Comparison of ENCODE assay signal across 10 mouse cellular contexts in the genomic region with DNA sequence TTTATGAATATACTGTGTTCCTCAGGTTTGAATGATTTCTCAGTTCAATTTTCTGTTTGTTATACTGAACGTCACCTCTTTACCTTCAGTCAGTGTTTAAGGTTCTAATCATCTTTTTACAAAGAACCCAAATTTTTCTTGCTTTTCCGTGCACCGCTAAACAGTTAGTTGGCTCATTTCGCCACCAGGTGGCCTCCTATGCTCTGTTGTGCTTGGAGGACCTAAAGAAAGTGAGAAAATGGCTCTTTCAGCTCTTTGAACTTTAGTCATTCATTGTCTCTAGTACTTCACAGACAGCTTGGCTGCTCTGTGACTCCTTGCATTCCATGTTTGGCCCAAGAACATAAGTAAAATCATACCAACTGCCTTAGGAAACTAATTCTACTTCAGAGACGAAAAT.
DNase-seq lines count a peak whose midpoint lies in the region; ATAC-seq lines count a peak whose summit lies in the region.
"Had no signal": no experiment of that assay in that cellular context is flagged by ENCODE, and none has a peak within 500 bp of the region (broad histone marks: within the 10 kb centered on the region; RNA-seq: fewer than 3 reads in every experiment).

No protein-coding gene starts in this region.

- H3K36me3 ChIP-seq in forebrain, embryonic 10.5 days (replicated peaks): no peaks in the 10 kb centered on the region
- H3K36me3 ChIP-seq in forebrain, embryonic 16.5 days (ENCODE audit: control insufficient read depth, insufficient read depth): no peaks in the 10 kb centered on the region
- no peaks in the 10 kb centered on the region for H3K36me3 ChIP-seq in embryonic facial prominence, embryonic 10.5 days (replicated peaks)
- H3K36me3 ChIP-seq: G1E had no signal

- no peaks in the 10 kb centered on the region for H3K27me3 ChIP-seq in forebrain, embryonic 10.5 days (ENCODE audit: poor library complexity, severe bottlenecking)
- H3K27me3 ChIP-seq in forebrain, embryonic 16.5 days (replicated peaks; ENCODE audit: control insufficient read depth, insufficient read depth, low read length): no peaks in the 10 kb centered on the region
- no peaks in the 10 kb centered on the region for H3K27me3 ChIP-seq in embryonic facial prominence, embryonic 10.5 days (replicated peaks; ENCODE audit: low read depth, poor library complexity, severe bottlenecking)
- H3K27me3 ChIP-seq: megakaryocyte, embryonic 14.5 days had no signal

- H3K27ac ChIP-seq in forebrain, embryonic 10.5 days: peak overlapping the region; percentile 60; the same call in 1 of the 2 replicates
- no peak overlapping the region for H3K27ac ChIP-seq in forebrain, embryonic 16.5 days (ENCODE audit: low read length)
- H3K27ac ChIP-seq in embryonic facial prominence, embryonic 10.5 days (replicated peaks): no peak overlapping the region

- no peak overlapping the region for H3K4me2 ChIP-seq in forebrain, embryonic 16.5 days (ENCODE audit: low read length)

- peaks cover 12% of the 10 kb centered on the region for H3K4me1 ChIP-seq in forebrain, embryonic 10.5 days
- H3K4me1 ChIP-seq in forebrain, embryonic 16.5 days (replicated peaks; ENCODE audit: control insufficient read depth, insufficient read depth, low read length): no peaks in the 10 kb centered on the region
- no peaks in the 10 kb centered on the region for H3K4me1 ChIP-seq in embryonic facial prominence, embryonic 10.5 days
- H3K4me1 ChIP-seq: megakaryocyte, embryonic 14.5 days had no signal

- intact Hi-C loops in left cerebral cortex, postnatal 4 days (cut with DNase I): loop anchor here (10.0 kb wide), 2 partner anchors 182 to 1002 kb away; no protein-coding TSS in a partner anchor

- no peaks in the 10 kb centered on the region for H3K9me3 ChIP-seq in forebrain, embryonic 10.5 days
- H3K9me3 ChIP-seq in forebrain, embryonic 16.5 days (ENCODE audit: control insufficient read depth, low read length): no peaks in the 10 kb centered on the region
- H3K9me3 ChIP-seq in embryonic facial prominence, embryonic 10.5 days: no peaks in the 10 kb centered on the region
- H3K9me3 ChIP-seq: megakaryocyte, embryonic 14.5 days had no signal

- 21% methylated on average over 5 of the region's 5 CpGs for WGBS in forebrain, embryonic 10.5 days
- 19% methylated on average over 5 of the region's 5 CpGs for WGBS in forebrain, embryonic 16.5 days
- 28% methylated on average over 5 of the region's 5 CpGs for WGBS in embryonic facial prominence, embryonic 10.5 days

- DNase-seq in forebrain, embryonic 10.5 days (ENCODE audit: extremely low spot score, low spot score): peak; percentile 63
- DNase-seq in left cerebral cortex, postnatal 4 days: peak; percentile 62
- DNase-seq in left cerebral cortex, adult 18-20 months (ENCODE audit: low spot score in 2 of 2): no peak
- peak; percentile 49 for DNase-seq in ES-CJ7 (ENCODE audit: low read depth, low spot score)
- DNase-seq in embryonic facial prominence, embryonic 10.5 days (ENCODE audit: low spot score): peak; percentile 68
- DNase-seq in lung, postnatal 14 days: peak; percentile 34

- no peak overlapping the region for H3K9ac ChIP-seq in forebrain, embryonic 16.5 days (replicated peaks; ENCODE audit: low read depth, low read length)

- ATAC-seq in forebrain, embryonic 16.5 days: no peak
- ATAC-seq in monocyte, adult 5-6 weeks (replicated peaks; ENCODE audit: insufficient number of reproducible peaks, low FRiP score, low TSS enrichment, poor library complexity, severe bottlenecking): no peak

- H3K4me3 ChIP-seq in forebrain, embryonic 10.5 days: no peak overlapping the region
- no peak overlapping the region for H3K4me3 ChIP-seq in forebrain, embryonic 16.5 days (replicated peaks; ENCODE audit: low read length)
- no peak overlapping the region for H3K4me3 ChIP-seq in embryonic facial prominence, embryonic 10.5 days
- H3K4me3 ChIP-seq: megakaryocyte, embryonic 14.5 days had no signal

Comparison
In these comparisons a context has a peak if more than half of its experiments do, and no peak if none do; other contexts are left out.
1. DNase-seq: peak in forebrain, embryonic 10.5 days (single experiment), left cerebral cortex, postnatal 4 days (single experiment), ES-CJ7 (single experiment), embryonic facial prominence, embryonic 10.5 days (single experiment) and lung, postnatal 14 days (single experiment); none in left cerebral cortex, adult 18-20 months (0 of 2).